Mouse (Mus musculus): ENCODE data around the gene Grk5. TPM values are rescaled to one million over a fixed set of nuclear protein-coding genes. Genes with fewer than 3 reads are reported as not detected.

The Grk5 gene
- total RNA-seq, 2 experiments from 2014 or later = 8.2 to 10.4 TPM

DNA sequence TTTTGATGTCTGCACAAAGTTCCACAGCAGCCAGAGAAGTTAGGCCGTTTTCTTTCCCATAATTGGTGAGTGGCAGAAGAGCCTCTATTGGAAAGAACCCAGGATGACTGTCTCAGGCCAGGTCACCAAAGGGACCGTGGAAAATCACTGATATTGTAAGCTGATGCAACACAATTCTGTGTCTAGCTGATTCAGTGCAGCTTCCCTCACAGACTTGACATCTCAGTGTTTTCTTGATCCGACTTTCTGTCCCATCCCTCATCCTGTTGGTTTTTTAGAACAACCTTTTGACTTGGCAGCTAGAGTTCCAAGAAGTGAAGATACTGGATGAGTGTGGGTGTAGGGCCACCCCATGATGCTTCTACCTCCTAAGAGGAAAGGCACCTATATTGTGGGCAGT lies 80.9 kb downstream of the Grk5 start:
- no peak for DNase-seq (ENCODE audit: extremely low spot score in 1 of 2, low spot score in 1 of 2)

DNA sequence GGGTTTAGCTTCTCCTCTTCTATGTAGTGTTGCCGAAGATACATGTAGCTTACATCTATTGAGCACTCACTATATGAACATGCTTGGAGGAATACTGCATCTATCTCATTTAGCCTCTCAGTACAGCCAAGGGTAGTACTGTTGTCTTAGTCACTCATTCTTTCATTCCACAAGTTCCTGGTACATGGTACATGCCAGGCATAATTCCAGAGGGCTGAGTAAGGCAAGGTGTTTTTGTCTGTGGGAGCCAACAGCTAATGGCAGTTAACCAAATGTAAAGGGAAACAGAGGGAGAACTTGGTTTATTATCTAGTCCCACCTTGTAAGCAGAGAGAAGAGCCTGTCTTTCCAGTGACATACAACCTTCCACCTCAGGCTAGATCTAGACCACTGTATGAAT lies 82.0 kb downstream of the Grk5 start:
- no peak for DNase-seq (ENCODE audit: extremely low spot score in 1 of 2, low spot score in 1 of 2)

DNA sequence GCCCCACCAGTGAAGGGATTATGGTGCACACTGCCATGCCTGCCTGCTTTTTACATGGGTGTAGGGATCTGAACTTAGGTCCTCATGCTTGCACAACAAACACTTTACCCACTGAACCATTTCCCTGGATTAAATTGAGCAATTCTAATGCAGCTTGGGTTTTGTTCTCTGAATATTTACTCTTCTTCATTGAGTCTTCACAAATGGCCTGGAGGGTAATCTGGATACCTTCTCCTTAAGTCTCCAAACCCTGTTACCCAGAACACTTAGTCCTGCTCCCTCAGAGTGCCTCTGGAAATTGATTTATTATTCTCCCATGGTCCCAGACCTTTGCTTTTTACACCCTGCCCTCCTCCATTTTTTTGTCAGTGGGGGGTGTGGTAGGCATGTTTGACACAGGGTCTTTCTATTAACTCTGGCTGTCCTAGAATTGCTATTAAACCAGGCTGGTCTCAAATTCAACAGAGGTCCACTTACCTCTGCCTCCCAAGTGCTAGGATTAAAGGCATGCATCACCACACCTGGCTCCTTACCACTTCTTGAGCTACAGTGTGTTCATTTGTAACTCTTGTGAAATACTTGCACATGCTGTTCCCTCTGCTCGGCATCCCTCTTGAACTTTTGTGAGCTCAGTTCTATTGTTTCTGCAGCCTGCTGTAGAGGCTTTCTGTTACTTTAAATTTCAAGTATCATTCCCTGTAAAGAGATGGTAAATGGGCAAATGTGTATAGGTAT lies 82.9 kb downstream of the Grk5 start:
- no peak for DNase-seq (ENCODE audit: extremely low spot score in 1 of 2, low spot score in 1 of 2)

DNA sequence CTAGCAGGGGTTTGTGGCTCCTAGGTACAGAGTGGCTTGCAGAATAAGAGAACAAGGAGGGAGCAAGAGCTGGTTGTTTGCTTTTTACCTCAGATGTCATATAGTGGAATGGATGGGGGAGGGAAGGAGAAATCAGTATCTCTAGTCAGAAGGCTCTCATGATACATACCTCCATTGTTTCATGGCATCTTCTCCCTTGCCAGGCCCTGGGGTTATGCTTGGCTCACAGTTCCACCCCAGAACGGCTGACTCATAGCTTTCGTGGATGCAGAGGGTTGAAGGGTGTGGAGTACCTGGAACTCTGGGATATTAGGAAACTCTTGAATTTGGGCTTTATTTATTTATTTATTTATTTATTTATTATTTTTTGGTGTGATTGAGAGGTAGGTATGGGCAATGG lies 84.0 kb downstream of the Grk5 start:
- DNase-seq (ENCODE audit: extremely low spot score in 1 of 2, low spot score in 1 of 2) = no peak

DNA sequence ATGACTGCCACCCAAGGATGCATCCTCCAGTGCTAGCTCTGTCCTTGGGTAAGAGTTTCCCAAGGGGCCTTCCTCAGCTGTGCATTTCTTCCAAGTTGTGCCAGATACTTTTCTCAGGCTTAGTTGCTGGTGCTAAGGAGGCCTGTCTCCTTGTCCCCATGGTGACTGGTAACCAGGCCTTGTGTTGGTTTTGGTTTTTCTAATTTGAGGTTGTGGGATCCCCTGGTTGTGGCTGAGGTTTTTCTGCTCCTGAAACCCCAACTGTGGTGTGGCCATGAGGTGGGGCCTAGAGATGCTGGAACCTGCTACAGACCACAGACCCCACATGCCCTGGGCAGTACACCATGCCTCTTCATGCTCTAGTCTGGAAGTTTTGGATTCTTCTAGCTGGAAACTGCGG lies 90.0 kb downstream of the Grk5 start:
- DNase-seq (ENCODE audit: extremely low spot score in 1 of 2, low spot score in 1 of 2) = no peak

DNA sequence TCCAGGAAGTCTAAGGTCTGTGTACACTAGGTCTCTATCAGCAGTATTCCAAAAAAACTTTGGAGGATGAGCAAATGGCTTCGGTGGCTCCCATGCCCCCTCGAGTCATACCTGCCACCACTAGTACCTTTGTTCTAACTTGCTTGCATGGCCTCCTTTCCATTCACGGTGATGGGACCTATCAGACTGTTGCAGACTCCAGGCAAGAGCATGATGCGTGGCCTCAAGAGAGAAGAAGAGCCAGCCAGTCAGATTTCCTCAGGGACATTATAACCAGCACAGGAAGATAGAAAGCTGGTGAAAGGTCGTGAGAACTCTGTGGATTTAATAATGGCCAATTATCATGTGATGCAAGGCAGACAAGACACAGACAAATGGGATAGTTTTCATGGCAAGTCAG lies 91.8 kb downstream of the Grk5 start:
- DNase-seq (ENCODE audit: extremely low spot score in 1 of 2, low spot score in 1 of 2) = no peak

DNA sequence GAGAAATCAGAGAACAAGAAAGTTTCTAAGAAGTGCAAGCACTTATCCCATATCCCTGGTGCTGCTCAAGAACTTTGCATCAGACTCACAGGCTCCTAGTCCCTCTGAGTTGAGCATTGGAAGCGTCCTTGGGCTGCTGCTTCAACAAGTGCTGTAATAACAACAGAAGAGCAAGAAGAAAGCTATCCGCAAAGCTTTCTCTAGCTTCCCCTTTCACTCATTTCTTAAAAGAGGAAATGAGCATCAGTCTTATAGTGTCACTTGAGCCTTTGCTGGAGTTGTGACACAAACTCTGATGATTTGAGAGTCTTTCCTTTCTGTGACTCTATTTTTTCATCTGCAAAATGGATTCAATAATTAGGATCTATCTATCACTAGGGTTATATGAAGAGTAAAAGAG lies 92.3 kb downstream of the Grk5 start:
- DNase-seq (ENCODE audit: extremely low spot score in 1 of 2, low spot score in 1 of 2) = no peak

DNA sequence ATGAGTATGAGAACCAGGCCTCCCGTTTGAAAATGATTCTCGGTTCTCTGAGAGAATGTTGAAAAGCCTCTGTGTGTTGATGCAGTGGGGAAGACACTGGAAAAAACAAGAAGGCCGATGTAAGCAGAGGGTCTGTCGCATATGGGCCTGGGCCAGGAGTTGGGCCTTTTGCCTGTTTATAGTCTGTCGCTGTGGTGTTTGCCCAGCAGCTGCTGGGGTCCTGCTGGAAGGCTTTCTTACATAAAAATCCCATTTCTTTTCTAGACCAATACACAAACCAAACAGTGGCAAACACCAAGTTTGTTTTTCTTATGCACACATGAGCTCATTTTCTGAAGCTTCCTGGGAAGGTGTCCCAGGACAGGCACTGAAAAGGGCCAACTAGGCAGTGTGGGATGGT lies 100.2 kb downstream of the Grk5 start:
- DNase-seq (ENCODE audit: extremely low spot score in 1 of 2, low spot score in 1 of 2) = no peak

DNA sequence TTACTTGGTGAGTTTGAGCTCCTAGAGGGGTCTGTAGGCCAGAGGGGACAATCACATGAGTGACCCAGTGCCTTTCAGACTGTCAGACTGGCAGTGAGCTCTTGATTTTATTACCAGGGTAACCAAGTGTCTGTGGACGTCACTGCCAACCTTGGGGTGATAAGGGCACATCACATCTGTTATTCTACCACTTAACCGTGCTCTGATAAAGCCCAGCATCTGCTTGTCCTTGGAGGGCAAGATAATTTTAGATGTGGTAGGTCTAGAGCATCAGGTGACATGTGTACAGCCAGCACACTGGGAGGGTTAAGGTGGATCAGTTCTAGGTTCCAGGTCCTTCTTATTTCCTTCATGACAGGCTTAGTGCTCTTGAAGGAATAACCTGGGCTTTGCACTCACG lies 104.7 kb downstream of the Grk5 start:
- DNase-seq (ENCODE audit: extremely low spot score in 1 of 2, low spot score in 1 of 2) = no peak

DNA sequence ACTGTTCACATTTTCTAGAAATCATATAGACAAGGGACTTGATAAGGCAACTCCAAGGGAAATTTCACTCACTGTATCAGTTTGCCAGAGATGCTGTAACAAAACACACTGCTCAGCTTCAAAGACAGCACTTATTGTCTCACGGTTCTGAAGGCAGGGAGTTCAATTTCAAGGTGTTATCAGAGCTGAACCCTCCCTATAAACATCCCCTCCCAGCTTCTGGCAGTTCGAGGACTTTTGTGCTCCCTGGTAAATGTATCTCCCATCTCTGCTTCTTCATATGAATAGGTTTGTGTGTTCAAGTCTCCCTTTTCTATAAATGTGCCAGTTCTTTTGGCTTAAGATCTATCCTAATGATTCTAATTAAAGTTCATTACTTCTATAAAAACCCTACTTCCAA lies 105.3 kb downstream of the Grk5 start:
- DNase-seq (ENCODE audit: extremely low spot score in 1 of 2, low spot score in 1 of 2) = no peak

DNA sequence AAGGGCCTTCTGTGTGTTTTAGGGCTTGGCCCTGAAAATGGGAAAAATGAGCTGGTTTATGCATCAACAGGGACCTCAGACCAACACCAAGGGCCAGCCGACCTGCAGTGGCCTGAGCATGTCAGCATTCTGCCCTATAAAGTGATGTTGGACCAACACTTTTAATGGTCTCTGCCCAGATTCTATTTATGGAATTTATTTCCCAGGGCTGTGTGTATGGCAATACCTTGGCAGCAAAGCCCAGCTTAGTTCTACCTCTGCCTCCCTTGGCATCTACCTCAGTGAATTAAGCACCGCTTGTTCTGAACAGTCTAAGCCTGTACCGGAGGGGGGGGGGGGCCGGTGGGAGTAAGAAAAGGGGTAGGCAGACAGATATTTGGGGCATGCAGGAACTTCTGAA lies 108.2 kb downstream of the Grk5 start:
- DNase-seq (ENCODE audit: extremely low spot score in 1 of 2, low spot score in 1 of 2) = no peak

DNA sequence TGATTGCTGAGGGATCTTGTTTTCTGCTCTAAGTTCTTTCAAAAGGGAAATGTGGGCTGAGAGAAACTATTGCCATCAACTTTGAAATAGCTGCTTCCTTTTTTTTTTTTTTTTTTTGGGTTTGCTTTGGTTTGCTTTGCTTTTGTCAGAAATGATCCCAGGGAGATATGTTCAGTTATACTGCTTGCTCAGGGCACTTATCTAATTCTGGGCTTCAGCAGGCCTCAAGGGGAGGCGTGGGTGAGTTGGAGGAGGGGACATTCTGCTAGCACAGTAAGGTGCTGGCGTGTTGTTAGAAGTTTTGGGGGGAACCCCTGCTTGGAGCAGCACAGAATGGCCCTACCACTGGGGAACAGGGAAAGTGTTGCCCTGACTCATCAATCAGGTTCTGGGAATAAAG lies 110.1 kb downstream of the Grk5 start:
- DNase-seq (ENCODE audit: extremely low spot score in 1 of 2, low spot score in 1 of 2) = no peak

DNA sequence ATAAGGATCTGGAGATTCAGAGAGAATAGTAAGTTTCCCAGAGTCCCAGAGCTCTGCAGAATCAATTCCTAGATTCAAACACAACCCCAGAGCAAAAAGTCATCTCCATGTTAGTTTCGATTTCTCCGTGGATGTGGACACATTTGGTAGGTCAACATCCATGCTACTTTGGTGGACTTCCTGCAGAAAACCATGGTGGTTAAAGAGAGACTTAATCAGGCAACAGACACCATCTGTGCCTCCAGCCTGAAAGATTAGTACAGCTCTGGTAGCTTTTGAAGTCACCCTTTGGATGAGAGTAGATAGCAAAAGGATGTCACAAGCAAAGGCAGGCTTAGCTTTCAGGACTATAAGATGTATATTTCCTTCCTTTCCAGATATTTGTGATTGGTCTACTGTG lies 111.4 kb downstream of the Grk5 start:
- DNase-seq (ENCODE audit: extremely low spot score in 1 of 2, low spot score in 1 of 2) = no peak

DNA sequence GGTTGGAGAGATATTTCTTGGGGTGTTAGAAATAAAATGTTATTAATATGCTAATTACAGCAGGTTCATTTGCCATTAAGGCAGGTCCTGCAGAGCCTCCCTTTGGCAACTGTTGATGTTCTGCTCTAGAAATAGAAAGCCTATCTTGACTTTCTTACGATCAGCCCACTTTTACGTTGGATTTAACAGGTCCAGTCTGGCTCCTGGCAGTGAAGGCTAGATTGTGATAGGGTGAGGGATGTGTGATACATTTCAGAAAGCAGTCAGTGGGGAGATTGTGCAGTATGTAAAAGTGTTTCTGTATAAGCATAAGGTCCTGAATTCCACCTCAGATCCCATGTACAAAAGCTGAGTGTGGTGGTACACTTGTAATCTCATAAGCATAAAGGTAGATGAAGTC lies 119.7 kb downstream of the Grk5 start:
- no peak for DNase-seq (ENCODE audit: extremely low spot score in 1 of 2, low spot score in 1 of 2)

DNA sequence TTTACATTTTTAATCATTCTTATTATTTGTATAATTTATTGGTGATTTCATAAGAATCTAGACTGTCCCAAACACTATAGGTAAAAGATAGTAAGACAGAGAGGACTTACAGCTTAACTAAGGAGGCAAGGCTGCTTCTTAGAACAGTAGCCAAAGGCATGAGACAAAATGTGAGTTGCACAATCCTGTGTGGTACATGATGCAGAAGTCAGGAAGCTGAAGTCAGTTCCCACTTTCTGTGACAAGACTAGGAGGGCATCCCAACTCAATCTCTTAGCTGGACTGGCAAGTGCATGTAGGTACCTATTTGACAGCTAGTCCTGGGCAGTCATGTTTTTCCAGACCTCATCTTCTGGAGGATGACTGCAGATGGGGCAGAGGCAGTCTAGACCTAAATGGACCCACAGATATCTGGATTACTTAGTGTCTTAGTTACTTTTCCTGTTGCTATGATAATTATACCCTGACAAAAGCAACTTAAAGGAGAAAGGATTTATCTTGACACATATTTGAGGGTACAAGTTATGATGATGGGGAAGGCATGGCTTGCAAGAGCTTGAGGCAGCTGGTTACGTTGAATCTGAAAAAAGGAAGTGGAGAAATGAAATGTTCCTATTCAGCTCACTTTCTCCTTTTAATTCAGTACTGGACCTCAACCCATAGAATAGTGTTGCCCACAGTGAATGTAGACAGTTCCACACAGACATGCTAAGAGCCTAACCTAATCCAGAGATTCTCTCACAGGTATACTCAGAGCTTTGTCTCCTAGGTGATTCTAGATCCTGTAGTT lies 128.1 kb downstream of the Grk5 start:
- no peak for DNase-seq (ENCODE audit: extremely low spot score in 1 of 2, low spot score in 1 of 2)

DNA sequence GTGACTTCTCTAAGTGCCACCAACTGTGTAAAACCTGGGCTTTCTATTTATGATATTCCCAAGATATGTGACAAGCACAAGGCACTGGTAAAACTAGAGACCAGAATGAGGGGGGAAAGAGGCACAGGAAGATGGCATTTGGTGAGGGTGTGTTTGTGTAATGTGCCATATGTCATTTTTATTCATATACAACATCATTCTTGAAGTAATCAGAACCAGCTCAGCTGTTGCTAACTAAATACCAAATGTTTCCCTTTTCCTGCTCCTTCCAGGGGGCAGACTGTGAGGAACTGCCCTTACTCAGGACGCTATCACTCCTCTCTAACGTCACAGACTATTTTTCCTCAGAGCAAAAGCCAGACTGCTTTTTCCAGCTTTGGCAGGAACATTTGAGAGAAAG lies 132.0 kb downstream of the Grk5 start:
- no peak for DNase-seq (ENCODE audit: extremely low spot score in 1 of 2, low spot score in 1 of 2)

DNA sequence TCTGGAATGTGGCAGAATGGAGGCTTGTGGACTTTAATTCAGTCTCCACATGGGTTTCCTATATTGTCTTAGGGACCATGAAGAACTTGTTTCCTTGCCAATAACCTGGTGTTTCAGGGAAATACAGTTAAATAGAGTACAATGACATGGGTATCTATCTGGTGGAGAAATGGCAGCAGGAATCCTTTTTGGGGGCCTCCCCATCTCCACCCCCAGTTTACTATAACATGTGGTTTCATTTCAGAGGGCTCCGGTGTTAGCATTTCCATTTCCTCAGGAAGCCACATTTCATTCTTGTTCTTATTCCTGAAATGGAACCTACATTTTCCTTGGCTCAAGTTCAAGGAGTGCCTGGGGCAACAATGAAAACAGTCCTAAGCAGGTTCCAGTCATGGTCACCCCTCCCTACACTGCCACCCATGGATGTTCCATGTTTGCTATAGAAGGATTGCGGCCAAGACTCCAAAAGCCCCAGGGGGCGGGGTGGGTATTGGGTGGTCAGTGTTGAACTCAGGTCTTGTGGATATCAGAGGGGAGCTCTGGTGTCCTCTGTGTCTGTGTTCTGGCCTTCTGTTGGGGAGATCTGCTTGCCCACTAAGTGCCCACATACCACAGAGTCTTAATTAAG lies 132.5 kb downstream of the Grk5 start:
- DNase-seq (ENCODE audit: extremely low spot score in 1 of 2, low spot score in 1 of 2) = no peak

DNA sequence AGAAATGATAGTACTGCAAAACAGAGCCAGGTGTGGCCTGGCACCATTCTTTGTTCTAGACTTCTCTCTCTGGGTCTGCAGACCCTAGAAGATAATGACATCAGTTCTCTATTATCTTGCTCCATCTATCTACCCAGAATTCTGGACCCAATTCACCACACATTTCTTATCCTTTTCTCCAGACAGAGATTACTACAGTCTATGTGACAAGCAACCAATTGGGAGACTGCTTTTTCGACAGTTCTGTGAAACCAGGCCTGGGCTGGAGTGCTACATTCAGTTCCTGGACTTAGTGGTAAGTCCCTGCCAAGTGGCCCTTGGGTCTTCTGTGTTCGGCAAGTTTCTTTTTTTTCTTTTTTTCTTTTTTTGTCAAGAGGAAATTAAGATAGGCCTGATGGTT lies 142.0 kb downstream of the Grk5 start:
- no peak for DNase-seq (ENCODE audit: extremely low spot score in 1 of 2, low spot score in 1 of 2)

DNA sequence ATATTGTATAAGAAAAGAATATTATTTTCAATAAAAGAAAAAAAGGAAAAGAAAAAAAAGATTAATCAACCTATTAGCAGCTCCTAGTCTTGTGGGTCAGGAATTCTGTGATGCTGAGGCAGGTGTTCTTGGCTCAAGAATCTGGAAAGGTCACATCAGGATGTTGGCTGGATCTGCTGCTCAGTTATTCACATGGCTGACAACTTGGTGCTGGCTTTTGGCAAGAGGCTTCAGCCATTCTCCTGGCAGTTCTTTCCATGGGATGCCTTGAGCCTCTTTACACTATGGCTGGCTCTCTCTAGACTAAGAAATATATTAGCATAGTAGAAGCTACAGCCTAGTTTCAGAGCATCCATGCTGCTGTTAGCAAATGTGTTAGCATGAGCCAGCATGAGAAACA lies 149.6 kb downstream of the Grk5 start:
- no peak for DNase-seq (ENCODE audit: extremely low spot score in 1 of 2, low spot score in 1 of 2)

DNA sequence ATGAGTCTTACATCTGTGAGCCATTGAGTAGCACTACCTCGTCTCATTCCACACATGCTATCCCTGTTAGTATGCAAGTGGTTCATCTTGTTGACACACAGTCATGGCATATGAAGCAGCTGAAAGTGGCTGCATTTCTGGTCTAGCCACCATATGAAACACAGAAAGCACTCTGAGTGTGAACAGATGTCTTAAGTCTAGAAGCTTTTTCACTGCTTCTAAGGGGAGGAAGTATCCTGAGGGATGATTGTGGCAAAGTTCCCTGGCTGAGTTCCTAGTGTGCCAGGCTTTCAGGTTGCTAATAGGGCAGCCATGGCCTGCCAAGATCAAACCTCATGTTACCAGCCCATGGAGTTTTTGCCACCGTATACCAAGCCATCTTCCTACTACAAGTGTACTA lies 159.1 kb downstream of the Grk5 start:
- no peak for DNase-seq (ENCODE audit: extremely low spot score in 1 of 2, low spot score in 1 of 2)

DNA sequence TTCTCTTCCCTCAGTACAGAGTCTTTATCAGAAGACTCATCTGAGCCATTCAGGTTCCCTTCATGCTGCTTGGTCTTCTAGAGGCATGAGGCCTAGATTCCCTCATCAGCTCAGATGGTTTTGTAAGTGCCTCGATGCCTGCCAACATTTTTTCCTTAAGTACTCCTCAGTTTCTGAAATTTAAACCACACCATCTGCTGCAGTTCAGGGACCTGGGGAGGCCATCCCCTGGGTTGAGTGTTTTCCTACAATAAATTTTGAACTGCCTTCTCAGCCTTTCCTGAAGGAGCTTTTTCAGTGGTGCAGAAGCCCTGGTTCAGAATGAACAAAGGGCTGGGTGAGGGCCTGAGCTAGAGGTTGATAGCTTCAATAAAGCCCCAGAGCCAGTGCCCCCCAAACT lies 159.9 kb downstream of the Grk5 start:
- no peak for DNase-seq (ENCODE audit: extremely low spot score in 1 of 2, low spot score in 1 of 2)

DNA sequence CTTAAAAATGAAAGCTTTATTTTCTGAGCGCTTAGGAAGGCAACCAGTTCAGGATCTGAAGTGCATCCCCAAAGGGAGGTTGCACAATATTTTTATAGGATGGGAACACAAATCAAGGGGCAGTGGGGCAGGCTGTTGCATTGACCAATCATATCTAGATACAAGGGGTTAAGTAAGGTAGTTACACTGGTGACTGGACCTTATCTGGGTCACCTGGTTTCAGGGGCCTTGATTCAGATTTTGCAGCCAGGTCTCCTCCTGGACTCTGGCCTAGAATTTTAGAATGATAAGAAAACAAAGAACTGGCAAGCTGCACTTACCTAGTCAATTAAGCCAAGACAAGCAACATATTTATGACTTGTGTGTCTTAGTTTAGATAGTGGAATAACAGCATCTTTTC lies 161.6 kb downstream of the Grk5 start:
- no peak for DNase-seq (ENCODE audit: extremely low spot score in 1 of 2, low spot score in 1 of 2)
